Mouse (Mus musculus) hindbrain, embryonic 10.5 days (tissue): ENCODE results near the gene Btg1. TPM values are rescaled to one million over a fixed set of nuclear protein-coding genes. Genes with fewer than 3 reads are reported as not detected.

ENCODE experiments used
- DNase-seq: peaks from one replicate; pipeline ENCODE4 v3.0.0-alpha.2; 2017; ENCODE audit warnings: low spot score
- H3K27ac ChIP-seq: fragments of 300-500 bp; sonication (generic); 2 replicates; pipeline ENCODE4 v1.5.1; 2016; ENCODE audit warnings: mild to moderate bottlenecking, moderate library complexity
- H3K27me3 ChIP-seq: fragments of 300-500 bp; sonication (generic); 2 replicates; pipeline ENCODE4 v1.6.1; 2016; ENCODE audit warnings: mild to moderate bottlenecking; ENCODE audit not compliant: poor library complexity, insufficient read depth, severe bottlenecking
- H3K36me3 ChIP-seq: fragments of 300-500 bp; sonication (generic); 2 replicates; pipeline ENCODE4 v1.6.1; 2016; ENCODE audit warnings: mild to moderate bottlenecking, moderate library complexity
- H3K4me1 ChIP-seq: fragments of 300-500 bp; sonication (generic); replicated peaks from 2 replicates; pipeline ENCODE4 v1.6.1; 2016; ENCODE audit warnings: mild to moderate bottlenecking
- H3K4me3 ChIP-seq: fragments of 300-500 bp; sonication (generic); 2 replicates; pipeline ENCODE4 v1.5.1; 2016; ENCODE audit warnings: mild to moderate bottlenecking, moderate library complexity
- H3K9me3 ChIP-seq: fragments of 300-500 bp; sonication (generic); 2 replicates; pipeline ENCODE4 v1.6.1; 2016; ENCODE audit warnings: mild to moderate bottlenecking, moderate library complexity
- WGBS: fragments of 180-500 bp; shearing (Covaris S2); methylation state at CpG from one replicate; pipeline ENCODE4 v1.1.7; 2016; 5-methylcytosine and 5-hydroxymethylcytosine counted together
- polyA plus RNA-seq: library from polyadenylated mRNA; unstranded; fragments of >200 nt; fragmentation: Nextera tagmentation; extraction: Ambion mirVana; gene quantifications from 2 replicates; pipeline ENCODE4 v1.2.1, GENCODE M21; 2016

Btg1 gene
- polyA plus RNA-seq, 1 experiment from 2014 or later, result 43.8 TPM

DNA sequence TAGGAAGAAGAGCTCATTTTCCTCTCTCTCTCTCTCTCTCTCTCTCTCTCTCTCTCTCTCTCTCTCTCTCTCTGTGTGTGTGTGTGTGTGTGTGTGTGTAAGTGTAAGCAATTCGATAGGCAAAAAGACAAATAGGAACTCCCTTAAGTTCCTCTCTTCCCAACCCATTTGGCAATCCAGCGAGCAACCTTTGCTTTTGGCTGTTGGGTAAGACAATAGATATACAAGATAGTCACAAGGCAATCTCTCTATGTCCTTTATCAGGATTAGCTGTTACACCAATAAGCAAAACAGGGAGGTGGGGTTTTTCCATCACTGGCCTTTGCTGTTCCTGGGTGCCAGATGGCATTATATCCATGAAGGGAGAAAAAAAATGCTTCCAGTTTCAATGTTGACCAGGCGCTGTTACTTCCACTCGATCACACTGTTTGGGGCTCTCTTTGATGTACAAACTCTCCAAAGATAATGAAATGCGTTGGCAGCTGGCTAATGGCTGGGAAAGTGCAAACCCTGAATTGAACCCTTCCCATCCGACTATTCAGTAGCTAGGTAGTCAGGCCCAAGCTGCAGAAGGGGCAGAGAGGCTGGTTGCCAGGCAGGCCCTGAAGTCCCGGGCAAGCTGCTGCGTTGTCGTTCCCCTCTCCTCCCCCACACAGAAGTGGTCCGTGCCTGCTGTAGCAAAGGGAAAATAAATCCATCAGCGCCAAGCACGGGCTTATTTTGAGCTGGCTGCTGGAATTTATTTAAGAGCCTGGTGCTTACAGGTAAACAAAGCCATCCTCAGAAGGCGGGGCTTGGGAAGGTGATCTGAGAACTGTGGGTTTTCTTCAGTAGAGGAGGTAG lies 29.4 kb downstream of the Btg1 start:
- 19% methylated on average over 13 of the region's 13 CpGs for WGBS
- DNase-seq, result peak; percentile 73
- H3K4me1 ChIP-seq, result peaks cover 28% of the 10 kb centered on the region
- no peaks in the 10 kb centered on the region for H3K27me3 ChIP-seq
- peak overlapping the region; percentile 83 for H3K27ac ChIP-seq
- H3K9me3 ChIP-seq, result no peaks in the 10 kb centered on the region
- H3K4me3 ChIP-seq, result peak overlapping the region; percentile 29
- no peaks in the 10 kb centered on the region for H3K36me3 ChIP-seq

DNA sequence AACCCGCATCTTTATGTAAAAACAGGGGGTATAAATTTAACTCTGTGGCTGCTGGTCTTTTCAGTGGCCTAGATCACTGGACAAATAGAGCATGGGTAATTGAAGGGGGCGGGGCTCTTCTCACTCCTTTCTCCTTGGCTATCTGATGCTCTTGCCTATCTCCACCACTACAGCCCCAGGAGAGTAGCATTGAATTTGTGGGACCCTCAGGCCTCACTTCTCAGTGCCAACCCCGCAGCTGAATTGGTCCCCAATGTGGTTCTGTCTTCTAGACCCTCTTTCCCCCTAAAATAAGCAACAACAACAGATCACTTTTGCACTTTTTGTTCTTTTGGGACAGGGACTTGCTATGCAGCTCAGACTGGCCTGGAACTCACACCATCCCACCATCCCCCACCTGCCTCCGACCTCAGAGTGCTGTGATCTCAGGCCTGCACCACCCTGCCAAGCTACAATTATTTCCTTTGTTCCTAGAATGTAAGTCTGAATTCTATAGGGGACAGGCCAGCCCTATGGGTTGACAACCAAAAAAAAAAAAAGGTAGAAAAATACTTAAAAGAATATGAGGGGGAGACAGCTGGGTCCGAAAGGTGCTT lies 30.2 kb downstream of the Btg1 start:
- H3K4me1 ChIP-seq, result peaks cover 28% of the 10 kb centered on the region
- peak overlapping the region; percentile 83 for H3K27ac ChIP-seq
- H3K27me3 ChIP-seq, result no peaks in the 10 kb centered on the region
- no peaks in the 10 kb centered on the region for H3K9me3 ChIP-seq
- 48% methylated on average over 5 of the region's 5 CpGs for WGBS
- peak overlapping the region; percentile 29 for H3K4me3 ChIP-seq
- H3K36me3 ChIP-seq, result no peaks in the 10 kb centered on the region
- DNase-seq, result no peak

DNA sequence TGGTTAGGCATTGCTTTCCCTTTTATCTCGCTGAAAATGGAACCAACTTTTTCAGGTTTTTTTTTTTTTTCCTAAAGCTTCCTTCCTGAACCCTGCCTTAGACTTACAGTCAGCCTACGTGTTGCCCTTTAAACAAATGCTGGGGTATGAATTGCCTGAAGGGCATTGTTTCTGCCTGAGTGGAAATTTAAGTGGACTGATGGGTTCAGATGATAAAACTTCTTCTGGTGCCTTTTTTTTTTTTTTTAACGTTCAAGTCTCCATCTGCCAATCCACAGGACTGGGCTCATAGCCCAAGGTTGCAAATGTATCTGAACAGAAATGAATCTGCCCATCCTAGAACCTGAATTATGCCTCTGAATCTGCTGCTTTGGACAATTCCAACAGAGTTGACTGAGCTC lies 31.4 kb downstream of the Btg1 start:
- H3K36me3 ChIP-seq, result no peaks in the 10 kb centered on the region
- DNase-seq, result no peak
- 0 out of 2 replicates have a peak overlapping the region, but pooled peaks have one; percentile 83 for H3K27ac ChIP-seq
- H3K4me1 ChIP-seq, result peaks cover 28% of the 10 kb centered on the region
- no peaks in the 10 kb centered on the region for H3K9me3 ChIP-seq
- H3K27me3 ChIP-seq, result no peaks in the 10 kb centered on the region
- H3K4me3 ChIP-seq, result no peak overlapping the region
- 70% methylated on average over 3 of the region's 3 CpGs for WGBS

DNA sequence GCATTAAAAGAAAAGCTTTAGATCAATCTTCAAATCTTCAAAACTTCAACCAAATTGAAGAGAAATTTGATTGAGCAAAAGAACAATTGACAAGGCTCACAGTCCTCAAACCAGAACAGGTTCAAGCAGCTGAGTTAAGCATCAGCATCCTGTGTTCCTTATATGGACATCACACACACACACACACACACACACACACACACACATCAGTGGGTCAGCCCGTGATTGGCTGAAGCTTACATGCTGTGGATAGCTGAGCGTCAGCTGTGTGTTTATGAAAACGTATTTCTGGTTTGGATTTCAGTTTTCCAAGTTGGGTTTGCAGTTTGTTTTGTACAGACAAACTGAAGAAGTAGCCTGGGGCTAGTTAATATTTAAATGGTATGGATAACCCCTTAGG lies 32.7 kb downstream of the Btg1 start:
- H3K9me3 ChIP-seq, result no peaks in the 10 kb centered on the region
- 83% methylated on average over 3 of the region's 3 CpGs for whole genome bisulfite sequencing
- no peak overlapping the region for H3K4me3 ChIP-seq
- peaks cover 28% of the 10 kb centered on the region for H3K4me1 ChIP-seq
- no peaks in the 10 kb centered on the region for H3K27me3 ChIP-seq
- H3K27ac ChIP-seq, result no peak overlapping the region
- H3K36me3 ChIP-seq, result no peaks in the 10 kb centered on the region
- DNase-seq, result no peak

DNA sequence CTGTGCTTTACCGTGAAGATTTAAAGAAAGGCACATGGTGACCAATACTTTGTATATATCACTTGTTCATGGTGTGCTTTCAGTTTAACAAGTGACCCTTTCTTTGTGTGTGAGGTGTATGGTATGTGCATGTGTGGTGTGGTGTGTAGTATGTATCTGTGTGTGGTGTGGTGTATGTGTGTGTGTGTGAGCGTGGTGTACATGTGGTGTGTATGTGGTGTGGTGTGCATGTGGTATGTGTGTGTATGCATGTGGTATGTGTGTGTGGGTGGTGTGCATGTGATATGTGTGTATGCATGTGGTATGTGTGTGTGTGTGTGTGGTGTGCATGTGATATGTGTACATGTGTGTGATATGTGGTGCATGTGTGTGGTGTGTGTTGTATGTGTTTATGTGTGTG lies 35.6 kb downstream of the Btg1 start:
- no peak for DNase-seq
- H3K27me3 ChIP-seq, result no peaks in the 10 kb centered on the region
- no peak overlapping the region for H3K27ac ChIP-seq
- no peak overlapping the region for H3K4me3 ChIP-seq
- no peaks in the 10 kb centered on the region for H3K9me3 ChIP-seq
- H3K4me1 ChIP-seq, result peaks cover 10% of the 10 kb centered on the region
- WGBS, result 84% methylated on average over 2 of the region's 2 CpGs
- H3K36me3 ChIP-seq, result no peaks in the 10 kb centered on the region

DNA sequence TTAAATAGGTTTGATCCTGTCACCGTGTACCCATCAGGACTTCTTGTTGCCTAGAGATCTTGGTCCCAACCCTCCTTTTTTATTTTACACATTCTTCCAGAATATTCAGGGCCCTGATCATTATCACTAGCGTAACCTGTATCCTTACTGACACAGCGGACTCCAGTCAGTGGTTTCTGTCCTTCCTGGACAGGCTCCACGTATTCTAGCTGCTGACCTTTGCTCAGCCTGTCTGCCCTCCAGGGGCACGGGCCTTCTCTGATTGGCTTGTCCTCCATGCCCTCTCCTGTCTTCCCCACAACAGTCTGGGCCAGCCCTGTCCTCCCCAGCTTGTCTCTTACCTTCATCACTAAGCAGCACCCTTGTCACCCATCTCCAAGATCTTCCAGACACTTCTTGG lies 36.2 kb downstream of the Btg1 start:
- H3K4me3 ChIP-seq, result no peak overlapping the region
- H3K27ac ChIP-seq, result no peak overlapping the region
- 0 out of 2 replicates have a peak, but pooled peaks cover 4% of the 10 kb centered on the region for H3K4me1 ChIP-seq
- WGBS, result 72% methylated on average over 5 of the region's 5 CpGs
- H3K9me3 ChIP-seq, result no peaks in the 10 kb centered on the region
- H3K27me3 ChIP-seq, result no peaks in the 10 kb centered on the region
- no peaks in the 10 kb centered on the region for H3K36me3 ChIP-seq
- no peak for DNase-seq

DNA sequence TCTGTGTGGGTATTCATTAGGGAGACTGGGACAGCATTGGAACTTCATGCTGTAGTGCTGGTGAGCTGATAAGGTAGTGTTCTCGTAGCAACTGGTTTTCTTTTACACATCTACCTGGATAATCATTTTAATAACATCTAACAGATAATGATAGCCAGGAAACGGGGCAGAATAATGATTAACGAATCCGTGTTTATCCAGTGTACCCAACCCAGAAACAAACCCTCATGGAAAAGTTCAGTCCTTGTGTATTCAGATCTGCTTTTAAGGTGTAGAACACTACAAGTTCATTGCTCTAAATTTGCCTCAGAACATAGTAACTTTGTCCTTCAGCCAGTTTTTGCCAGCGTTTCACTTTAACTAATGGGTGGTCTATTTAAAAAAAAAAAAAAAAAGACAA lies 37.3 kb downstream of the Btg1 start:
- no peaks in the 10 kb centered on the region for H3K9me3 ChIP-seq
- WGBS, result 93% methylated on average over 5 of the region's 5 CpGs
- H3K4me1 ChIP-seq, result peaks cover 11% of the 10 kb centered on the region
- no peak overlapping the region for H3K4me3 ChIP-seq
- DNase-seq, result no peak
- no peaks in the 10 kb centered on the region for H3K36me3 ChIP-seq
- H3K27me3 ChIP-seq, result no peaks in the 10 kb centered on the region
- no peak overlapping the region for H3K27ac ChIP-seq

DNA sequence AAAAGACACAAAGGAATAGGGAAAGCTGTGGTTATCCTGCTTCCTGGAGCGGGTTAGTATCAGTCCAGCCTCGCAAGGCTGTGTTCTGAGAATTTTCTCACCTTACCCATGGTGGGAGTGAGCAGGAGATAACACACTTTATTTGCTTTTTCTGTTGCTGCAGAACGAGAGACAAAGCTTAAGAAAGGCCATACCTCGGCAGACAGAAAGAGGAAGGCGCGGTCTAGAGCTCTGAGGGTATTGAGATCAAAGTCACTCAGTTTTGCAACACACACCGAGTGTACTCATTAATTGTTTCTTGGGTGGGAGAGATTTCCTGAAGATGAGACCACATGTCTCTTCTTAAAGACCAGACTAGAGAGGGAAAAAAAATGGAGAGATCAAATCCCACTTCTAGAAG lies 37.8 kb downstream of the Btg1 start:
- Histone ChIP-seq H3K4me1 (peaks cover 13% of the 10 kb centered on the region), H3K36me3 (no peaks in the 10 kb centered on the region), H3K9me3 (no peaks in the 10 kb centered on the region), H3K4me3 (no peak overlapping the region), H3K27ac (no peak overlapping the region), H3K27me3 (no peaks in the 10 kb centered on the region)
- 83% methylated on average over 7 of the region's 7 CpGs for WGBS
- DNase-seq, result no peak

DNA sequence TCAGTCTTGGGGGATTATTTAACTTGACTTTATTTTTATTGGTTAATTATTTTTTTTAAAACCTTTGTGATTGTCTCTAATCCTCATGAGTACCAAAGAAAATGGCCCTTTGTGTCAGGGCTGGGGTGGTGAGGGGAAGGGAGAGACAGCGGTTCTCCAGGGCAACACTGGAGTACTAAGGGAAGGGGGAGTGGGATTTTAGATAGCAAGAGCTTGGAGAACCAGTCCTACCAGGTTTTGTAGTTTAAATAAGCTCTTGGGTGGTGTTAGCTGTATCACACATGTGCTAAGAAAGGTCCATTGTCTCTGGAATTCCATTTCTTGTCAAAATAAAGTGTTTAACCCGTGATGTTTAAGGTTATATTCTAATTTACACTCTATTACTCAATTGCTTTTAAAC lies 38.3 kb downstream of the Btg1 start:
- Histone ChIP-seq H3K4me3 (no peak overlapping the region), H3K4me1 (peaks cover 13% of the 10 kb centered on the region), H3K36me3 (no peaks in the 10 kb centered on the region), H3K9me3 (no peaks in the 10 kb centered on the region), H3K27ac (no peak overlapping the region), H3K27me3 (no peaks in the 10 kb centered on the region)
- WGBS, result 75% methylated on average over 2 of the region's 2 CpGs
- DNase-seq, result no peak

DNA sequence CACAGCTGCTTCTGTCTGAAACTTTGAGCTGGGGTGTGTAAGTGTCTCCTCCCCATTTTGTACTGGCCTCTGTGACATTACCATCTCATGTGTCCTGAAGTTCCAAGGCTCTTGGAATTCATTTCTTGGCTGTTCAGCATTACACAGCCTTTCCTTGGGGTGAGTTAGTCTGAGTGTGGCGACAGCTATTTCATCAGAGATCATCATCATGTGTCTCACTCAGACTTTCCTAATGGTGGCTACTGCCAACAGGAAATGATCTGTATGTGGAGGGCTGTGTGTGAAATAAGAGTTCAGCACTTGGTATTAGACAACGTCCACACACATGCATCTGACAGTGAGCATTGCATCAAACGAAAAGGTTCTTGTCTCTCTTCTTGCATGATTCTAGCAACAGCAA lies 39.4 kb downstream of the Btg1 start:
- WGBS, result 90% methylated on average over 3 of the region's 3 CpGs
- Histone ChIP-seq H3K4me3 (no peak overlapping the region), H3K36me3 (no peaks in the 10 kb centered on the region), H3K27me3 (no peaks in the 10 kb centered on the region), H3K27ac (no peak overlapping the region), H3K4me1 (peaks cover 13% of the 10 kb centered on the region), H3K9me3 (no peaks in the 10 kb centered on the region)
- no peak for DNase-seq

DNA sequence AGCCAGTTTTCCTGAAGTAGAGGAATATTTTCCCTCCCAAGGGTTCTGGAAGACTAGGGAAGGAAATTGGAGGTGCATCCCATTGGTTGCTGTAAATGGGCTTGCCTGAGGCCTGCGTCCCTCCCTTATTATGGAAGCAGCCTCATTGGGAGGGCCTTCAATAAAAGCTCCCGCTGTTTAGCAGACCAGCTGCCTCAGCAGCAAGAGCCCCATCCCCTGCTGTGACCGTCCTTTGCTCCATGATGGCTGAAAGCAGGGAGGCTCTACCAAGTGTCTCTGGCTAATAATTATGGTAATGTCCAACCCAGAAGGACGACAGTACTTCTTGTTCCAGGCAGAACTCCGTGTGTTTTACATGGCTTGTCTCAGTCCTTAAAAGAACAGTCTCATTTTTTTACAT lies 42.1 kb downstream of the Btg1 start:
- DNase-seq, result peak; percentile 28
- Histone ChIP-seq H3K27ac (0 out of 2 replicates have a peak overlapping the region, but pooled peaks have one; percentile 40), H3K27me3 (no peaks in the 10 kb centered on the region), H3K4me1 (peaks cover 13% of the 10 kb centered on the region), H3K4me3 (no peak overlapping the region), H3K9me3 (no peaks in the 10 kb centered on the region), H3K36me3 (no peaks in the 10 kb centered on the region)
- WGBS, result 6% methylated on average over 5 of the region's 5 CpGs

DNA sequence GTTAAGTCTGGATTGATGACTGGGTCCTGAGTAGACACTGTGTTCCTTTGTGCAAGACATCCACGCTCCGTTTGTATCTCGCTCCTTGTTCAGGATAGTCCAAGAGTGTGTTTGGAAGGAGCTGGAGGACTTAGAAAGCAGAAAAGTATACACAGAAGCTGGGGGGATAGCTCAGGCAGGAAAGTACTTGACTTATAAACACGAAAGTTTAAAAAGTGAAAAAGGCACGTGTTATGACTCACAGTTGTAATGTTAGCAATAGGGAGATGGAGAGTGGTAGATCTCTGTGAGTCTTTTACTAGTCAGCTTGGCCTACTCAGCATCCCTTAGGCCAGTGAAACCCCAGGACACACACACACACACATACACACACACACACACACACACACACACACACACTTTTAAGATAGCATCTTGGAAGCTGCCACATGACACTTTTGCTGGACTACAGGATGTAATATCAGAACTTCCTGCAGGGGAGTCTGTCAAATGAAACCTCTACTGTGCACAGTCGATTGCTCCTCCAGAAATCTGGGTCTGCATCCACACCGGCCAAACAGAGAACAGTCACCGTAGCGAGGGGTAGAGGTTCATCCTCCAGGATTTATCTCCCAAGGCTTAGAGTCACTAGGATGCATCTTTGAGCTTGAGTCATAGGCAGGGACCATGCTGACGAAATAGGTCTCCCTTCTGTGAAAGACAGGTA lies 43.6 kb downstream of the Btg1 start:
- WGBS, result 91% methylated on average over 10 of the region's 10 CpGs
- no peak for DNase-seq

DNA sequence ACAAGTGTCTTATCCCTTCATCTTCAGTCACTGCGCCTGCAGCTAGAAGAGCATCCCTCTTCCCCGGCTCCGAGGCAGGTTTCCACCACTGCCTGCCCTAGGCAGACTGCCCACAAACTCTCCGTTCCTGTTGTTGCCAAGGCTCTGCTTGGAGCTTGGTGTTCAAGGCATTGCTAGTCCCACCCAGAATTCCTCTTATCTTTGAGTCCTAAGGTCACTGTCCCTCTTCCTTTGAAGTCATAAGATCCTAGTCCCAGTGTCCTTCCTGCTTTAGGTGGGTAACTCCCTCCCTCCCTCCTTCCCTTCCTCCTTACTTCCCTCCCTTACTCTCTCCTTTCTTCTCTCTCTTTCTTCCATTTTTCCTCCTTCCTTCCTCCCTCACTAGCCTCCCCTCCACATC lies 46.2 kb downstream of the Btg1 start:
- Histone ChIP-seq H3K4me3 (no peak overlapping the region), H3K4me1 (peaks cover 9% of the 10 kb centered on the region), H3K27ac (no peak overlapping the region), H3K27me3 (no peaks in the 10 kb centered on the region), H3K9me3 (no peaks in the 10 kb centered on the region), H3K36me3 (no peaks in the 10 kb centered on the region)
- DNase-seq, result no peak
- WGBS, result 91% methylated on average over 4 of the region's 4 CpGs

More for the DNA sequence above, 43.6 kb downstream of the Btg1 start:
- Histone ChIP-seq H3K4me1 (peaks cover 9% of the 10 kb centered on the region), H3K36me3 (no peaks in the 10 kb centered on the region), H3K4me3 (no peak overlapping the region), H3K27ac (no peak overlapping the region), H3K9me3 (no peaks in the 10 kb centered on the region), H3K27me3 (no peaks in the 10 kb centered on the region)
